Mouse (Mus musculus) CD4-positive, CD25-positive, alpha-beta regulatory T cell, adult 2 months (primary cell): ENCODE measurements around the gene Ccl25.
A peak's percentile ranks its signal among the peaks of the same experiment; 100 is the strongest.
"Not testable (repeated sequence)": the region's sequence is repeated elsewhere in the genome, so short reads cannot be mapped to it uniquely, and the experiment has no call there.

ENCODE experiments used
- DNase-seq: peaks from one replicate; pipeline ENCODE4 v3.0.0-alpha.2; 2012; ENCODE audit warnings: low read depth, low spot score

Gene Ccl25

GRCm38 (mm10) chr8:4335678-4336077 is 10.7 kb downstream of the Ccl25 start:
- no peak for DNase-seq

GRCm38 (mm10) chr8:4340207-4340606 is 15.2 kb downstream of the Ccl25 start:
- no peak for DNase-seq

- DNase-seq, result no peak
Measured at GRCm38 (mm10) chr8:4347661-4348060, 22.7 kb downstream of the Ccl25 start.

- no peak for DNase-seq
Measured at GRCm38 (mm10) chr8:4348275-4348674, 23.3 kb downstream of the Ccl25 start.

GRCm38 (mm10) chr8:4349335-4349734 is 24.3 kb downstream of the Ccl25 start:
- no peak for DNase-seq

GRCm38 (mm10) chr8:4350618-4351017 is 25.6 kb downstream of the Ccl25 start:
- no peak for DNase-seq

GRCm38 (mm10) chr8:4352562-4352961 is 27.6 kb downstream of the Ccl25 start:
- DNase-seq, result not testable (repeated sequence)

GRCm38 (mm10) chr8:4353741-4354140 is 28.7 kb downstream of the Ccl25 start:
- no peak for DNase-seq

- no peak for DNase-seq
Measured at GRCm38 (mm10) chr8:4354516-4354915, 29.5 kb downstream of the Ccl25 start.

GRCm38 (mm10) chr8:4355455-4355854 is 30.4 kb downstream of the Ccl25 start:
- DNase-seq, result no peak

- DNase-seq, result no peak
Measured at GRCm38 (mm10) chr8:4359362-4359761, 34.4 kb downstream of the Ccl25 start.

GRCm38 (mm10) chr8:4360922-4361321 is 35.9 kb downstream of the Ccl25 start:
- no peak for DNase-seq

- DNase-seq, result no peak
Measured at GRCm38 (mm10) chr8:4366189-4366588, 41.2 kb downstream of the Ccl25 start.

- DNase-seq, result no peak
Measured at GRCm38 (mm10) chr8:4367808-4368207, 42.8 kb downstream of the Ccl25 start.

- no peak for DNase-seq
Measured at GRCm38 (mm10) chr8:4368470-4368869, 43.5 kb downstream of the Ccl25 start.

- DNase-seq, result peak; percentile 74
Measured at GRCm38 (mm10) chr8:4370078-4370477, 45.1 kb downstream of the Ccl25 start.

- DNase-seq, result peak; percentile 44
Measured at GRCm38 (mm10) chr8:4372657-4373056, 47.6 kb downstream of the Ccl25 start.

GRCm38 (mm10) chr8:4401442-4401841 is 76.4 kb downstream of the Ccl25 start:
- no peak for DNase-seq

GRCm38 (mm10) chr8:4403960-4404879 is 79.2 kb downstream of the Ccl25 start:
- no peak for DNase-seq

GRCm38 (mm10) chr8:4404880-4405261 is 79.9 kb downstream of the Ccl25 start:
- DNase-seq, result no peak

GRCm38 (mm10) chr8:4408425-4408824 is 83.4 kb downstream of the Ccl25 start:
- not testable (repeated sequence) for DNase-seq
